Mouse (Mus musculus) brain, adult 2 months (tissue): ENCODE results near the gene Dop1b.
"Not testable (repeated sequence)": the region's sequence is repeated elsewhere in the genome, so short reads cannot be mapped to it uniquely, and the experiment has no call there.

Experiments used
- DNase-seq: peaks from one replicate; pipeline ENCODE4 v3.0.0; 2011; ENCODE audit warnings: low read depth, low spot score

The Dop1b gene

DNA sequence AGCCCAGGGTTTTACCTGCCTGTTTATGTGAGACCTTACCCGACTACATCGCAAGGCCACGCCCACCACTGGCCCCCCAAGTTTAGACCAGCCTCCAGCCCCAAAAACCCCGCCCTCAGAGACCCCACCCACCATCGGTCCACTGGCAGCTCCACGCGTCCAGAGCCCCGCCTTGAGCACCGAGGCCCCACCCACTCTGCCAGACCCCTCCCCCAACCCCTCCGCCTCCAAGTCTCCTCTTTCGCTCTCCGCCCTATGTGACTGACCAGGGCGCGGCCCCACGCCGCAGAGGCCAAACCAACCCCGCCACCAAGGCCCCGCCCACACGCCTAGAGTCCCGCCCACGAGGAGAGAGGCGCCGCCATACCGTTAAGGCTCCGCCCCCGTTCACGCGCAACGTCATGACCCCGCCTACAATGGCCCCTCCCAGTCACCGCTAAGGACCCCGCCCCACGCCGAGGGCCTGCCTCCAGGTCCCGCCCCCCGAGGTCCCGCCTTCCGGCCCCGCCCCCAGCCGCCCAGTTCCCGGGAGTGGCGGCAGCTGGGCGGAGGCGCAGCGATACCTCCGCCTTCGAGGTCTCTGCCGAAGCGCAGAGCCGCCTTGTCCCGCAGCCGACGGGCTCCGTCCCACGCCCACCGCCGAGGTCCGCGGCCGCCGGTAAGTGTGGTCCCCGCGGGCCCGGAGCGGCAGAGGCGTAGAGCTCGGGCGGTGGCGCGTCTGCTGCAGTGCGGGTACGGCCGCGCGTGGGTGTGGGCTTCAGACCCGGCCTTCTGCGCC, at the start of gene Dop1b:
Gene Dop1b (plus strand): TSS at position 494 of the 778 bp plus-strand sequence.
- peak; percentile 99 for DNase-seq

DNA sequence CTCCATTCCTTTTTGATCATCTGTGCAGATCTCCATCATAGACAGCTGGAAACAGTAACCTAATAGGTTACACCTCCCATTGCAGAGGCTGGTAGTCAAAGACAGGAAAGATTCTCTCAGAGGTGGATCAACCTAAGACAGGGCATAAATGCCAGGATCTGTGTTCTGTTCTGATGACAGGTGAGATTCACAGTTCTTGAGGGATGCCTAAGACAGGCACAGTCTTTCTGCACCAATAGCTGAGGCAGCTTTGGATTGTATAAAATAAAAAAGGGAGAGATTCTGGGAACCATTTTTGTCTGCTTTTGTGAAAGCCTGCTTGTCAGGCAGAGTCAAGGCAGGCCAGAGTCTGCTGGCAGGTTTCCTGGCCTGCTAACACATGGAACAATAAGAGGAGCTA, 43.7 kb upstream of the Dop1b start:
- no peak for DNase-seq

DNA sequence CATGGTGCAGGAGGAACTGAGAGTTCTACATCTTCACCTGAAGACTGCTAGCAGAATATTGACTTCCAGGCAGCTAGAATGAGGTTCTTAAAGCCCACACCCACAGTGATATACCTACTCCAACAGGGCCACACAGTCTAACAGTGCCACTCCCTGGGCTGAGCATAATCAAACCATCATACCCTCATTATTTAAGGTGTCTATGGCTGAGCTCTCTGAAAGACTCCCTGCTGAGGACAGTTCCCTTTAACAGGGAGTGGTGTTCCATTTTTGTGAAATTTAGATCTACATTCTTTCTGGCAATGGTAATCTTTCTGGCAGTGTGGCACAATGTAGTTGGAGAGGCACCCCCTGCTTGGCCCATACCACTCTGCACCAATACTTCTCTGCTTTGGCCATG, 42.2 kb upstream of the Dop1b start:
- DNase-seq = no peak

DNA sequence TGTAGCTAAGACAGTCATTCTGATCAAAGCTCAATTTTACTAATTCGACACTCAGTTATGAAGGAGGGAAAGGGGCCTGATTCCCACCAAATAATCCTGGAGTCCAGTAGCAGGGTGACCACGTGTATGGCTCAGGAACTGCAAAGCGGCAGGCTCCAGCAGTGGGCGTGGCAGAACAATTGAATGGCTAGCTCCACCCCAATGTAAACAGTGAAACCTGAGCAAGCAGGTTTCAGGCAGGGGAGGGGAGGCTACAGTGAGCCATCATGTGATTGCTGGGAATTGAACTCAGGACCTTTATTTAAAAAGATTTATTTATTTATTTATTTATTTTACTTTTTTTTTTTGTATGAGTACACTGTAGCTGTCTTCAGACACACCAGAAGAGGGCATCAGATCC, 41.2 kb upstream of the Dop1b start:
- not testable (repeated sequence) for DNase-seq

DNA sequence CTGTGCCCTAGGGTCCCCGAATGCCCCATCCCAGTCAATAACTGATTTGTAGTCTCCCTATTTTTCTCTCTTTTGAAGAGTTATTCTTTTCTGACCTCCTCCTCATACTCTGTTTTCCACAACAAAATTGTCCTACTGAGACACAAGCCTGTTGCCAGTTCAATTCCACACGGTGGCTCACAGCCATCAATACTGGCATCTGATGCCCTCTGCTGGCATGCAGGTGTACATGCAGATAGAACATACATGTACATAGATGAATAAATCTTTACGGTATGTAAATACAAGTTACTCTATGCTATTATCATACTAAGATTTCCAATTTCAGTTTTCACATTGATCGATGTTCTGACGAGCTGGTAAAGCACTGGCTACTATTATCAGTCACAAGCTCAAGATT, 40.6 kb upstream of the Dop1b start:
- peak; percentile 16 for DNase-seq

DNA sequence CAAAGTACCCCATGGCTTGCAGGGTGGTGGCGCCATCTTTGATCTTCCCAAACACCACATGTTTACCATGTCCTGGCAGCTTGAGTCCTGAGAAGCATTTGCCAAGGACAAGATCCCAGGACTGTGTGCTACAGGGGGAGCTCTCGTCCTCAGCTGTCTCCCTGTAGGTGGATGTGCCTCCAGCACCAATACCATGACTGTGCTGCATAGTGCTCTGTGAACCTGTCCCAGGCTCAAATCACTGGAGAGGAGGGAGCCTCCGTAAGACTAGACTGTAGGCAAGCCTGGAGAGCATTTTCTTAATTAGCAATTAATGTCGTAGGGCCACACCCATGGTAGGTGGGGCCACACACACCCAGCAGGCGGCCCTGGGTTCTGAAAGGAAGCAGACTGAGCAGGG, 35.3 kb upstream of the Dop1b start:
- DNase-seq = no peak

DNA sequence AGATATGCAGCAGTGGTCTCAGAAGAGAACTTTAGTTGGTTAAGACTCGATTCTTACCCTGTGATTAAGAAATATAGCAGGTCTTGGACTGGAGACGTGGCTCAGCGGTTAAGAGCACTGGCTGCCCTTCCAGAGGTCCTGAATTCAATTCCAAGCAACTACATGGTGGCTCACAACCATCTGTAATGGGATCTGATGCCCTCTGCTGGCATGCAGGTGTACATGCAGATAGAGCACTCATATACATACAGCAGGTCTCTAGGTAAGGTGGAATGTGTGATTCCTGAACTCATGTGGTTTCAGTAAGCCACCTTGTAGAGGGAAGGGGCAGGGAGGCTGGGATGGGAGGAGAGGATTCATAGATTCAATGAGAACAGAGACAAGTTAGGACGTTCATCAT, 33.5 kb upstream of the Dop1b start:
- DNase-seq = no peak

DNA sequence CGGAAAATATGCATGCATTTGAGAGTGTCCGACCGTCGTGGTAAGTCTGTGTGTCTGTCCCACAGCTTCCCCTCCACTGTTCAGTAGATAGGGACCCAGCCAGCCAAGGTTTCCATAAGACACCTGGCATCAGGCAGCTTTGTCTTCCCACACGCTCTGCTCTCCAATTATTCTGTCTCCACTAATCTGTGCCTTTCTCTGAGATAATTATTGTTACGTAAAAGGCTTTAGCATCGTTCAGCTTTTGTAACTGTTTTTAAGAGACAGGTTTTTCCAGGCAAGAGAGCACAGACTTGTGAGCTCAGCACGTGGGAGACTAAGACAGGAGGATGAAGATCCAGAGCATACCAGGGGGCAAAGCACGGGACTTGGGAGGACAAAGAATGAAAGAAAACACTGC, 32.5 kb upstream of the Dop1b start:
- DNase-seq = peak; percentile 78

DNA sequence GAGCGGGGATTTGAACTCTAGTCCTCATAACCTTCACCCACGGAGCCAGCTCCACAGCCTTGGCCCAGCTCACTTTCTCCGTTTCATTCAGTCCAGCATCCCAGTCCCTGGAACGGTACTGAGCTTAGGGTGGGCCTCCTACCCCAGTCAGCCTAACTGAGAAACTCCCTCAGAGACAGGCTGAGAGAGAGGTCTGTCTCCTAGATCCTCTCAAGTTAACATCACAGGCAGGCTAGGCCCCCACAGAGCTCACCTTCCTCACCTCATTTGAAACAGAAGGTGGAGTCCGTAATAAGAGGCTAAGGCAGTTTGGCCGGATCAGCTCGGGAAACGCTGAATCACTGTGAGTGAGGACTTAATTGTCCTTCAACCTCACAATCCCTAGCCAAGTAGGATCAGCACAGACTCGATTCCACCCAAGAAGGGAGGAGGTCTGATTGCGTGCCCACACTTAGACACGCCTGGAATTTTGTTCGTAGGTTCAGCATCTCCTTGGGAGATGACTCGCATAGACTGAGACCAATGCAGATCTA, 29.5 kb upstream of the Dop1b start:
- no peak for DNase-seq

DNA sequence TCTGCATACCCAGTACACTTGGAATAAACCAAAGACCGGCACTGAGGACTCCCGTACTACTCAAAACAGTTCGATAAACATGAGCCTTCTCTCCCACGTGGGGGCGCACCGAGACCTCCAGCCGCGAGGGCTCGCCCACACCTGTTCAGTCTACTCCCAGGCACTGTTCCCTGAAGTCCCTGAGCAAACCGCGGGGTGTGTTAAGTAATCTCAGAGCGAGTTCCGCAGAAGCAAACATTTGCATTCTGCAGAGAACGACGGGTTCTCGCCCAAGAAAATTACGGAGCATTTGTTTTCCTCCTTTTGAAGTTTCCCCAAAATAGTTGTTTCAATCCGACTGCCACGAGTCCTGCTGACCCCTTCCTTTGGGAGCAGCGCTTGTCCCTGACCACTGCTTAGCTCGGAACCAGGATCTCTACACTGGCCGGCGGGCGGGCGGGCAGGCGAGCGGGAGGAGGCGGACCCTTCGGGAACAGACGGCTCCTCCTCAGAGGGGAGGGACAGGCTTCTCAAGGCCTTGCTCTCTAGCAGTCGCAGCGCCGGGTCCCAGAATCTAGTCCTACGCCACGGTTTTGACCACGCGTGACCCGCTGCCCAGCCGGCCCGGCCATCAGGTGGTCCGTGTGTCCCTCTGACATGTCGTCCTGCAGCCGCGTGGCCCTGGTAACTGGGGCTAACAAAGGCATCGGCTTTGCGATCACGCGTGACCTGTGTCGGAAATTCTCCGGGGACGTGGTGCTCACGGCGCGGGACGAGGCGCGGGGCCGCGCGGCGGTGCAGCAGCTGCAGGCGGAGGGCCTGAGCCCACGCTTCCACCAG, 28.8 kb upstream of the Dop1b start, which contains the start of gene Cbr3:
Gene Cbr3 (plus strand): TSS at position 527 of the 819 bp plus-strand sequence.
- DNase-seq = peak; percentile 81

DNA sequence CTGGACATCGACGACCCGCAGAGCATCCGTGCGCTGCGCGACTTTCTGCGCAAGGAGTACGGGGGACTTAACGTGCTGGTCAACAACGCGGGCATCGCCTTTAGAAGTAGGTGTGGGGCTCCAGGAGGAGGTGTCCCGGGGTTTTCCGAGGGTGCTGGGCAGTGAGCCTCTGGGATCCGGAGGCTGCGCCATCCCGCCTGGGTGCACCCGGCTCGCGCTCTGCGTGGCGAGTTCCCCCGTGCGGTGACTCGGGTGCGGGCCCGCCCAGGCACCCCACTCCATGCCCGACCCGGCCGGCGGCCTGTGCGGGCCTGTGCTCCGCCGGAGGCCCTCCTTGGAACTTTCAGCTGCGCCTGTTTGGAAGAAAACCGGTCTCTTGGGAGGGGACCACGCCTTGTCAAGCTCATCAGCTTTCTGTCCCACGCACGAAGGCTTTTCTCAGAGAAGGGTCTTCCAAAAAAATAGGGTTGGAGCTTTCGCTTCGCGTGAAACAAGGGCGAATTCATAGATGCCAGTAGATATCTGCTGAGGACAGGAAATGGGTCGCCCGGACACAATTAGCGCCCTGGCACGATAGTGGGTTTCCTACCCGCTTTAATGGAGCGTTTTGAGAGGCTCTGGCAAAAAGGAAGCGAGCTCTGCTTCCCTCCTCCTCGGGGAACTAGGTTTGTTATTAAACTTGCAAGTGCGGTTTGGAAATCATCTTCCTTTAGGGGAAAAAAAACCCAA, 28.0 kb upstream of the Dop1b start:
- peak; percentile 10 for DNase-seq

DNA sequence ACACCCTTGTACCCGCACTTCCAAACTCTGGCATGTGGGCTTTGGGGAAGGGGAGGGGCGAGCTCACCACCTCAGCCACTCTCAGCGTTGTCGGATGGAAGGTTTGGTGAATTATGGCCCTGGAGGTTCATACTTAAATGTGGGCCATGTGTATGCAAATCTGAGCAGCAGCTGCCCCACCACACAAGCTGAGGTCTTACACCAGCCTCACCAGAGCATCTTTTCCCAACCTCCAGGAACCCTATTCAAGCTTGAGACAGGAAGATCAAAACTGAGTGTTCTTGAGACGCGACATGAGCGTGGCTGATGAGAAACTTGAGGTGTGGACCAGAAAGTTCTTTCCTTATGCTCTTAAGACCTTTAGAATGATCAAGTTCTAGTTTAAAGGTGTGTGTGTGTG, 27.3 kb upstream of the Dop1b start:
- DNase-seq = no peak

DNA sequence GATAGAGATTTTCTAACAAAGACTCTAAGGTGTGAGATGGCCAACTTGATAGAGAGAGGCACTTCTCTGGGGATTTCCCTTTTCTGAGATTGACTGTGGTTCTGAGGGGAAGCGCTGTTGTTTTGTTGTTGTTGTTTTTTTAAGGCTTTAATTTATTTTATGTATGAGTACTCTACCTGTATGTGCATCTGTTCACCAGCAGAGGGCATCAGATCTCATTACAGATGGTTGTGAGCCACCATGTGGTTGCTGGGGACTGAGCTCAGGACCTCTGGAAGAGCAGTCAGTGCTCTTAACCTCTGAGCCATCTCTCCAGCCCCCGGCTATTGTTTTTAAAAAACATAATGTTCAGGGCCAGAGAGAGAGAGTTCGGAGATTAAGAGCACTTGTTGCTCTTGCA, 25.9 kb upstream of the Dop1b start:
- DNase-seq = not testable (repeated sequence)

DNA sequence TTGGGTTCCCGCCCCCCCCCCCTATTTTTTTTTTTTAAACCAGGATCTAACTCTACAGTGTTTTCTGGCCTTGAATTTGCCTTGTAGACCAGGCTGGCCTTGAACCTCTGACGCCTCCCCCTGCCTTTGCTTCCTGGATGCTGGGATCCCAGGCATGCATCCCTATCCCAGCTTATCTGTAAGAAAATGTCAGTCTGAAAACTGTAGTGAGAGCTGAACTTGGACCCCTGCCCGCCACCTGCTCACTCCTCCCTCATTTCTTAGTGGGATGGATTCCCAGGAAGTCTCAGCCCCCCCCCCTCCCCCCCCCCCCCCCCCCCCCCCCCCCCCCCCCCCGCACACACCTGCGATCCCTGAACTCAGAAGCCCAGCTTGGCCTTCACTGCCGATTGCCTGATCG, 25.3 kb upstream of the Dop1b start:
- DNase-seq = no peak

DNA sequence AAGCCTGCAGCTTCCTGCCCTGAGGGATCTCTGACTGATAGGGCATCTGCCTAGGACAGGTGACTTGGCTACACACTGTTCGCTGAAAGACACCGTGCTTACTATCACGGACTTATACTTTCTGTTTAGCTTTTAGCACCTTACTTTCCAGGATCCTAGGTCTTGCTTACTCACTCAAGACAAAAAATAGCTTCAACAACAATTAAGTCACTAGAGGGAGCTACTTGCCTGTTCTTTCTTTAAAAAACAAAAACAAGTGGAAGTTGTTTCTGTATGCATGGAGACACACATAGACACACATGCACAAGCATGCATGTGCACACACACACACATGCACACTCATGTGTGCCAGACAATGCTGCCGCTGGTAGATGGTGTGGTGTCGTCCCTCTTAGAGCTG, 24.8 kb upstream of the Dop1b start:
- peak; percentile 73 for DNase-seq

DNA sequence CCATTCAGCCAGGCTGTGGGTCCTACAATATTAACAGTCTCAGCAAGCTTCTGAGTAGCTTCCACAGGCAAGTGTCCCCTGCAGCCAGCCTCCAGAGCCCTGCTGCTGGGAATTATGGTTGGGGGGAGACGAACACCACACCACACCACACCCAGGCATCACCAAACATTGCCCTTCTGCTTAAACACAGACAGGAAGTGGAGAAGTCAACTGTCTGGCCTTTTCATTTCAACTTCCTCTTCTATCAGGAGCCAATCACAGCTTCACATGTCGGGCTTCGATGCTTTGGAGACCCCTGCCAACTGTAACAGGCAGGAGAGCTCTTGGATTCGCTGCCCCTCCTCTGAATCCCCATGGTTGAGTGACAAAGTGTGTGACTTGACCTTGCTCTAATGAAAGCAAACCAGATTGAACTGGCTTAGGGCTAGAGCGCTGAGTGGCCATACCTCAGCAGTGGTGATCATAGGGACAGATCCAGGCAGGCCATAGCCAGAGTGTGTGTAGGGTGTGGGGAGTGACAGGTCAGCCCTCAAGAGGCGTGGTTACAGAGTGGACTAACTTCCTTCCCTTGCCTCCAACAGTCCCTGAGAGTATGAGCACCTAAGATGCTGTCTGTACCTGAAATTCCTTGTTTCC, 20.4 kb upstream of the Dop1b start:
- DNase-seq = no peak

DNA sequence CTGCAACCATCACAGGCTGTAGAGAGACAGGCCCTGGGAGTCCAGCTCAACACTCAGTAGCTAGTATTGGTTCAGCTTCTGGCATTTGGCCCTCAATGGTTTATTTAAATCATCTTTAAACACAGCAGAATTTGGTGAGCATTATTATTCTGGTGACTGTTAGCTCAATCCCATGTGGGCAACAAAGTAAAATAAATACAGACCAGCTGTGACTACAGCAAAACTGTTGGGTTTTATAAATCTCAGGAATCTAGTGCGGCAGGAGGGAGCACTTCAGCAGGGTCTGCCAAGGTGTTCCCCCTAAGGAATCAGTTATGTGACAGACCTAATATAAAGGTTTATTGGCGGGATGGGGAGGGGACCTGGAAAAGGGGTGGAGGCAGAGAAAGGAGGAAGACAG, 19.0 kb upstream of the Dop1b start:
- no peak for DNase-seq

DNA sequence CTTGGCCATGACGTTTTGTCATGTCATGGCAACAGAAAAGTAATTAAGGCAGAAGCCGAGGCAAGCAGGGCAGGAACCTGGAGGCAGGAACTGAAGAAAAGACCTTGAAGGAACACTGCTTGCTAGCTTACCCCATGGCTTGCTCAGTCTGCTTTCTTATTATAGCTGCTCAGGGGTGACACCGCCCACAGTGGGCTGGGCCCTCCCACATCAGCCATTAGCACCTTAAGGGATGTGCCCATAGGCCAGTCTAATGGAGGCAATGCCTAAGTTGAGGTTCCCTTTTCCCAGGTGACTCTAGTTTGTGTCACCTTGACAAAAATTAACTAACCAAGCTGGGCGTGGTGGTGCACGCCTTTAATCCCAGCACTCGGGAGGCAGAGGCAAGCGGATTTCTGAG, 4.6 kb upstream of the Dop1b start:
- DNase-seq = no peak

DNA sequence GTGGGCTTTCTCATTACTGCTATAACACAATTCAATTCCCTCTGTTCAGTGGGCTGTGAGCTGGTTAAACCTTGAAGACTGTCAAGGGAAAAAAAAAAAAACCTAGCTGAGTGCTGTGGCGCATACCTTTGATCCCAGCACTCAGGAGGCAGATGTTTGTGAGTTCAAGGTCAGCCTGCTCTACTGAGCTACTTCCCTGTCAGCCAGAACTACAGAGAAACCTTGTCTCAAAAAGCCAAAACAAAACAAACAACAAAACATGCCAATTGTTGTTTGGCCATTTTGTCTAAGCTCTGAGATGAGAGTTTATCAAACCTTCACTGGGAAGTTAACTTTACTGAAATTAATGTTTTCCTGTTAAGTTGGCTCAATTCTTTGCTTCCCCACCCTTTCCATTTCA, 2.5 kb upstream of the Dop1b start:
- DNase-seq = no peak

DNA sequence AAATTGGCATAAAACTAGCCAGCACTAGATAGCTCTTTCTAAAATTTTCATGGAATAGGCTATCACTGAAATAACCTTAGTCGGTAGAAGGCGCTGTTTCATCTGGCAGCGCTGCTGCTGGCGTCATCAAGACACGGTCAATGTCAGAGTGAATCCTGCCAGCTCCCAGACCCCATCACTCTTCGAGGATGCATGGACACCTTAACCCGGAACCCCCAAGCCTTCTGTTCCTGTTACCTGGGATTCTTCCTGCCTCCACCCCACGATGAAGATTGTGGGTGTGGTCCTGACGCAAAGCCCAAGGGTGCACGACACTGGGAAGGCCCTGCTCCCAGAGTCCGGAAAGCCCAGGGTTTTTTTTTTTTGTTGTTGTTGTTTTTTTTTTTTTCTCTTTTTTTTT, 780 bp upstream of the Dop1b start:
- DNase-seq = peak; percentile 94

DNA sequence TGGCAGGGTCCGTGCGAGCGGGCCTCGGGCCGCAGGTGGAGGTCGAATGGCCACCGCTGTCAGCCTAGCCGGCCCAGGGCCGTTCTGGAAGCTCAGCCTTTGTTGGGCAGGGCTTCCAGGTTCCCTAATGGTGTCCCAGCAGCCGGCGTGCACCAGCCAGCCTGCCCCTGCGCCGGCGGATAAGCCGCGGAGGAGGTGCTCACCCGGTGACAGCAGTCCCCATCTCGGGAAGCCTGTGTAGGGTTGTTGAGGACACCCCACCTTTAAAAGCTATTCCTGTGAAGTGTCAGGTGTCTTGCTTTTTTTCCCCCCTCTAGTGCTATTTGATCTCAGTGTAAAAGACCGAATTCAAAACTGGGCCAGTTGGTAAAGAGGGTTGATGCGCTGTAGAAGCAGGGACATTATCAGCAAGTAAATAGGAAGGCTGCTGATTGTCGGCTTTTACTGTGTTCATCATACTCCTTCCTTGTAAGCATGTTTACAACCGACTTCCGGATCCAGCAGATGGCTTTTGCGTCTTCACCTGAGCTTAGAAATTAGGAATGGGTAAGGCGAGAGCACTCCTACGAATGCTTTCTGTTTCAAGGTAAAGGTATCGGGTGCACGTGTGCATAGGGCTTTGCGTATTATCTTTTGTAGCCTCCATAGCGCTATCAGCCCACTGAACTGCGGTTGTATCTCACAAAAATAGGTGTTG, 633 bp downstream of the Dop1b start:
- DNase-seq = peak; percentile 60
